Mouse (Mus musculus): ENCODE measurements around the gene Tbc1d24.

GRCm38 (mm10) chr17:24142897-24143296 lies 62.5 kb downstream of the Tbc1d24 start:
- TF ChIP-seq CTCF (IDR thresholded peaks at IDR 0.05; ENCODE audit: low read depth, low read length), result no peak
- no peak for TF ChIP-seq POLR2A (IDR thresholded peaks at IDR 0.05; ENCODE audit: extremely low read depth, insufficient read depth, low read length)
